8 mouse cellular contexts compared by ENCODE assay signal in genomic region chr14:105397467-105397866, GRCm38 (mm10).
DNase-seq lines count a peak whose midpoint lies in the region; ATAC-seq and TF ChIP-seq lines count a peak whose summit lies in the region.

No protein-coding gene starts in this region.

- peak; percentile 71 for TF ChIP-seq CTCF in kidney, adult 2 months (conservative IDR thresholded peaks at IDR 0.05; ENCODE audit: insufficient read depth, insufficient read length, low read depth, low read length)
- peak; percentile 92 for TF ChIP-seq CTCF in stomach, postnatal 0 days (IDR thresholded peaks at IDR 0.05; ENCODE audit: low read depth)

- 26% methylated on average over 8 of the region's 8 CpGs for WGBS in kidney, adult 2 months
- 33% methylated on average over 8 of the region's 8 CpGs for WGBS in limb, embryonic 10.5 days
- WGBS in stomach, postnatal 0 days: 23% methylated on average over 8 of the region's 8 CpGs

- no peaks in the 10 kb centered on the region for H3K4me1 ChIP-seq in kidney, adult 2 months (ENCODE audit: control insufficient read depth, insufficient read depth, low read length)
- peaks cover 30% of the 10 kb centered on the region for H3K4me1 ChIP-seq in limb, embryonic 10.5 days
- H3K4me1 ChIP-seq in stomach, postnatal 0 days (replicated peaks; ENCODE audit: control insufficient read depth, insufficient read depth): no peaks in the 10 kb centered on the region

- no peaks in the 10 kb centered on the region for H3K9me3 ChIP-seq in limb, embryonic 10.5 days (replicated peaks)
- H3K9me3 ChIP-seq in stomach, postnatal 0 days (ENCODE audit: control insufficient read depth, low read length): no peaks in the 10 kb centered on the region

- no peaks in the 10 kb centered on the region for H3K36me3 ChIP-seq in kidney, adult 2 months (ENCODE audit: control insufficient read depth, insufficient read depth, low read length)
- H3K36me3 ChIP-seq in limb, embryonic 10.5 days: no peaks in the 10 kb centered on the region
- H3K36me3 ChIP-seq in stomach, postnatal 0 days (ENCODE audit: control insufficient read depth, insufficient read depth, low read length): no peaks in the 10 kb centered on the region

- peak; percentile 77 for DNase-seq in urinary bladder, postnatal 14 days (ENCODE audit: low spot score)
- DNase-seq in urinary bladder, adult 2 months (ENCODE audit: low spot score): no peak
- DNase-seq in embryo, embryonic 11.5 days (ENCODE audit: low read depth, low spot score): peak; percentile 78
- peak; percentile 79 to 91 for DNase-seq in heart, adult 18-20 months
- peak; percentile 83 for DNase-seq in kidney, adult 2 months
- DNase-seq in limb, embryonic 10.5 days (ENCODE audit: low spot score): peak; percentile 80
- DNase-seq in naive thymus-derived CD4-positive, alpha-beta T cell, adult 2 months (ENCODE audit: low read depth): peak; percentile 22
- peak; percentile 68 for DNase-seq in stomach, postnatal 0 days (ENCODE audit: low spot score)

- ATAC-seq in stomach, postnatal 0 days (ENCODE audit: low FRiP score, low TSS enrichment): peak; percentile 56; the same call in 1 of the 2 replicates

- H3K27me3 ChIP-seq in kidney, adult 2 months (replicated peaks; ENCODE audit: control insufficient read depth, insufficient read depth, low read length): no peaks in the 10 kb centered on the region
- H3K27me3 ChIP-seq in limb, embryonic 10.5 days (ENCODE audit: low read depth, poor library complexity, severe bottlenecking): 0 out of 2 replicates have a peak, but pooled peaks cover 3% of the 10 kb centered on the region
- no peaks in the 10 kb centered on the region for H3K27me3 ChIP-seq in stomach, postnatal 0 days (ENCODE audit: control insufficient read depth, insufficient read depth, low read length)

- TF ChIP-seq EP300 in stomach, postnatal 0 days (optimal IDR thresholded peaks at IDR 0.05): no peak

- no peak overlapping the region for H3K9ac ChIP-seq in stomach, postnatal 0 days (ENCODE audit: low read length)

- H3K4me2 ChIP-seq in stomach, postnatal 0 days (replicated peaks; ENCODE audit: low read depth): peak overlapping the region; percentile 29; the same call in 1 of the 2 replicates

- H3K4me3 ChIP-seq in kidney, adult 2 months (ENCODE audit: insufficient read depth, low read depth, low read length): no peak overlapping the region
- no peak overlapping the region for H3K4me3 ChIP-seq in limb, embryonic 10.5 days
- no peak overlapping the region; the same call in 1 of the 2 replicates for H3K4me3 ChIP-seq in stomach, postnatal 0 days (ENCODE audit: low read depth, low read length)

- no peak overlapping the region for H3K27ac ChIP-seq in kidney, adult 2 months (ENCODE audit: insufficient read depth, low read depth, low read length)
- no peak overlapping the region for H3K27ac ChIP-seq in limb, embryonic 10.5 days
- H3K27ac ChIP-seq in stomach, postnatal 0 days (replicated peaks): no peak overlapping the region

- no peak for TF ChIP-seq POLR2A in kidney, adult 2 months (IDR thresholded peaks at IDR 0.05; ENCODE audit: low read depth, low read length)
